Mouse (Mus musculus): ENCODE measurements around the gene A930018P22Rik. TPM values are rescaled to one million over a fixed set of nuclear protein-coding genes. Genes with fewer than 3 reads are reported as not detected.

Gene A930018P22Rik
- polyA plus RNA-seq, 1 experiment: not detected

DNA sequence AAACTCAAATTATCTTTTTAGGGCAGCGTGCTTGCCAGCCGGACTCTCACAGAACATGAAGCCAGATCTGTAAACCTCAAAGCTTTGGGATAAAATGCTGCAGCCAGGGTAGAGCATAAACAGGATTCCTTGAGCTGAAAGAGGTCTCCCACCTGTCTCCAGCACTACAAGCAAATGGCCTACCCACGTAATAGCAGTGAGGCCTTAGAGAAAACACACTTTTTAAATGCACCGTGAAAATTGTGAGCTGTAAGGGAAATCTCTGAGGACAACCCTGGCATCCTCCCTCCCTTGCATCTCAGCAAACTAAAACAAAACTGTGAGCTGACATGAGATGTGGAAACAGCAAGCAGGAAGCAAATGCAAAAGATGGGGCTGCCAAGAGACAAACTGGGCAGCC lies 35.3 kb downstream of the A930018P22Rik start:
- TF ChIP-seq POLR2A (IDR thresholded peaks at IDR 0.05; ENCODE audit: low read depth, low read length): no peak
- TF ChIP-seq CTCF (IDR thresholded peaks at IDR 0.05; ENCODE audit: extremely low read depth, insufficient read depth, insufficient read length, insufficient replicate concordance): no peak

DNA sequence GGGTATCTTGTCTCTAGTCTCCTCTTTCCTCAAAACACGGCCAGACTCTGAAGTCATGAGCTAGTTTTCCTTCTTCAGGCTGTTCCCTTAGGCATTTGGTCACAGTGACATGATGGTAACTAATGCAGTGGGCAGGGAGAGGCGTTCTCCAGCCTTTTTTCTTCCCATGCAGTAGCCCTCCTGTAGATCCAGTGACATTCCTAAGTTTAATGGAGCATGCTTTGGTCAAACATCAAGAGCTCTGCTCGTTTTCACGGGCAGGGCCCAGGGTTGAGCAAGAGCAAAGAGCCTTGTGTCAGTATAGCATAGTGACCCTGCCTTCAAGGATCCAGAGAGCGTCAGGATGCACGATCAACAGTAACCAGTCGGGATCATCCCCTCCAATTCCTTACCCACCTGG lies 40.8 kb downstream of the A930018P22Rik start:
- Histone ChIP-seq H3K27me3 (ENCODE audit: control insufficient read depth, insufficient read depth, low read length) (no peaks in the 10 kb centered on the region), H3K27ac (ENCODE audit: insufficient read depth, low read length) (no peak overlapping the region), H3K4me1 (ENCODE audit: control insufficient read depth, insufficient read depth, insufficient read length) (no peaks in the 10 kb centered on the region), H3K4me3 (ENCODE audit: extremely low read depth, insufficient read depth, insufficient read length) (no peak overlapping the region), H3K36me3 (ENCODE audit: control insufficient read depth, insufficient read depth, low read length) (no peaks in the 10 kb centered on the region)
- TF ChIP-seq CTCF (IDR thresholded peaks at IDR 0.05; ENCODE audit: extremely low read depth, insufficient read depth, insufficient read length, insufficient replicate concordance): no peak
- no peak for TF ChIP-seq POLR2A (IDR thresholded peaks at IDR 0.05; ENCODE audit: low read depth, low read length)
- no peak for DNase-seq (ENCODE audit: low read depth in 1 of 2, low spot score in 2 of 2)
- WGBS: 83% methylated on average over 7 of the region's 7 CpGs

More for the DNA sequence above, 35.3 kb downstream of the A930018P22Rik start:
- DNase-seq (ENCODE audit: low read depth in 1 of 2, low spot score in 2 of 2): no peak
- no peaks in the 10 kb centered on the region for H3K36me3 ChIP-seq (ENCODE audit: control insufficient read depth, insufficient read depth, low read length)
- no peaks in the 10 kb centered on the region for H3K27me3 ChIP-seq (ENCODE audit: control insufficient read depth, insufficient read depth, low read length)
- no peaks in the 10 kb centered on the region for H3K4me1 ChIP-seq (ENCODE audit: control insufficient read depth, insufficient read depth, insufficient read length)
- H3K4me3 ChIP-seq (ENCODE audit: extremely low read depth, insufficient read depth, insufficient read length): no peak overlapping the region
- no peak overlapping the region for H3K27ac ChIP-seq (ENCODE audit: insufficient read depth, low read length)
- WGBS: 93% methylated on average over 4 of the region's 4 CpGs

DNA sequence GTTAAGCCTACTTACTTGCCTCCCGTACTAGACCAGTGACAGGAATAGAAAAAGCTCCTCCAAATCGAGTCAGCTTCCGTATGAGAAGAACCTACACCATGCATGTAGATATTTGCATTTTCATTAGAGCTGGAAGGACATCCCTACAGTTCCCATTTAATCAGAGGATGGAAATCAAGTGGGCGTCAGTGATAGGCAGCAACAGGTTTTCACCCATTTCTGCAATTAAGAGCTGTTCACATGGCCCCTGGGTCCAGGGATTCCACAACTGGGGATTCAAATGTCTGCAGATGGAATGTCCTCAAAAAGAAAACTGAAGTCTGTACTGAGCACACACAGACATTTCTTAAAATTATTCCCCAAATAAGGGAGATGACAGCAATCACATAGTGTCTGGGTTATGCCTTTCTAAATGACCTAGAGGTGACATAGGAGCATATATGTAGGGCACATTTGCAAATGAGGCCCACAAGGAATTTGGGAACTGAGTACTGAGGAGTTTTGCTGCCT lies 41.5 kb downstream of the A930018P22Rik start:
- Histone ChIP-seq H3K4me3 (ENCODE audit: extremely low read depth, insufficient read depth, insufficient read length) (no peak overlapping the region), H3K4me1 (ENCODE audit: control insufficient read depth, insufficient read depth, insufficient read length) (no peaks in the 10 kb centered on the region), H3K36me3 (ENCODE audit: control insufficient read depth, insufficient read depth, low read length) (no peaks in the 10 kb centered on the region), H3K27ac (ENCODE audit: insufficient read depth, low read length) (no peak overlapping the region), H3K27me3 (ENCODE audit: control insufficient read depth, insufficient read depth, low read length) (no peaks in the 10 kb centered on the region)
- no peak for DNase-seq (ENCODE audit: low read depth in 1 of 2, low spot score in 2 of 2)
- 83% methylated on average over 4 of the region's 4 CpGs for WGBS
- TF ChIP-seq CTCF (IDR thresholded peaks at IDR 0.05; ENCODE audit: extremely low read depth, insufficient read depth, insufficient read length, insufficient replicate concordance): no peak
- no peak for TF ChIP-seq POLR2A (IDR thresholded peaks at IDR 0.05; ENCODE audit: low read depth, low read length)

DNA sequence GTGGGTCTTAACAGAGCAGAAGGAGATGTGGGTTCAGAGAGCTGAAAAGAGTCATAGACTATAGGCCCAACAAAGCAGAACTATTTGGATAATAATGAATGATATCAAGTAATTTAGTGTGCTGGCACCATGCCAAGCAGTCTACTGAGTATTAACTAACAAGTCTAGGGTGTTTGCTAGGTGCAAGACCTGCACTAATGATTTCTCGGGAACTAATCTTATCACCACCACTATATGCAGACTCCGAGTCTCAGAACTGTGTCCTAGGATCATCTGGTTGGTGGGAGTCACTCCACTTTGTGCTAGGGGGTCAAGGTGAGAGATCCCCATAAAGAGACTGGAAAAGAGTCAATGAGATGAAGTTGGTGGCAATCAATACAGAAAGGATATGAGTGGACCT lies 43.1 kb downstream of the A930018P22Rik start:
- no peaks in the 10 kb centered on the region for H3K27me3 ChIP-seq (ENCODE audit: control insufficient read depth, insufficient read depth, low read length)
- no peak for DNase-seq (ENCODE audit: low read depth in 1 of 2, low spot score in 2 of 2)
- H3K36me3 ChIP-seq (ENCODE audit: control insufficient read depth, insufficient read depth, low read length): no peaks in the 10 kb centered on the region
- no peaks in the 10 kb centered on the region for H3K4me1 ChIP-seq (ENCODE audit: control insufficient read depth, insufficient read depth, insufficient read length)
- WGBS: 92% methylated on average over 2 of the region's 2 CpGs
- no peak overlapping the region for H3K27ac ChIP-seq (ENCODE audit: insufficient read depth, low read length)
- no peak for TF ChIP-seq POLR2A (IDR thresholded peaks at IDR 0.05; ENCODE audit: low read depth, low read length)
- no peak overlapping the region for H3K4me3 ChIP-seq (ENCODE audit: extremely low read depth, insufficient read depth, insufficient read length)

DNA sequence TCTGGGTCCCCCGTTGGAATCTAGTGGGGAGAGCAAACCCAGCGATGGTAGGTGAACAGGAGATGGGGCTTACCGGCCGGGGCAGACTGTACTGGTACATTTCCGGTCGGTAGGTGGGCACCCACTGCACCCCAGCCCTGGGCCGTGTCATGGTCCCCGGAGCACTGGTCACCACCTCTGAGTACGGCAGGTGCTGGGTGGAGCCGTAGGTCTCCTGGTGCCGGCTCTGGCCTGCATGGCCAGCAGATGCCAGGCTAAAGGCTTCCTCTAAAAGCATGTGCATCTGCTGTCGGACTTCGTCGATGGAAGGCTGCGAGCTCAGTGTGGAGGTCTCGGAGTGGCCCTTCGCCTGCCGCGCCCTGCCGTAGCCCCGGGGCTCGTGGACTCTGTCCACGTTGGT lies 45.2 kb downstream of the A930018P22Rik start:
- Histone ChIP-seq H3K27me3 (ENCODE audit: control insufficient read depth, insufficient read depth, low read length) (no peaks in the 10 kb centered on the region), H3K4me3 (ENCODE audit: extremely low read depth, insufficient read depth, insufficient read length) (no peak overlapping the region), H3K36me3 (ENCODE audit: control insufficient read depth, insufficient read depth, low read length) (no peaks in the 10 kb centered on the region), H3K27ac (ENCODE audit: insufficient read depth, low read length) (no peak overlapping the region), H3K4me1 (ENCODE audit: control insufficient read depth, insufficient read depth, insufficient read length) (no peaks in the 10 kb centered on the region)
- TF ChIP-seq POLR2A (IDR thresholded peaks at IDR 0.05; ENCODE audit: low read depth, low read length) (no peak), CTCF (IDR thresholded peaks at IDR 0.05; ENCODE audit: extremely low read depth, insufficient read depth, insufficient read length, insufficient replicate concordance) (no peak)
- WGBS: 92% methylated on average over 23 of the region's 23 CpGs
- no peak for DNase-seq (ENCODE audit: low read depth in 1 of 2, low spot score in 2 of 2)

DNA sequence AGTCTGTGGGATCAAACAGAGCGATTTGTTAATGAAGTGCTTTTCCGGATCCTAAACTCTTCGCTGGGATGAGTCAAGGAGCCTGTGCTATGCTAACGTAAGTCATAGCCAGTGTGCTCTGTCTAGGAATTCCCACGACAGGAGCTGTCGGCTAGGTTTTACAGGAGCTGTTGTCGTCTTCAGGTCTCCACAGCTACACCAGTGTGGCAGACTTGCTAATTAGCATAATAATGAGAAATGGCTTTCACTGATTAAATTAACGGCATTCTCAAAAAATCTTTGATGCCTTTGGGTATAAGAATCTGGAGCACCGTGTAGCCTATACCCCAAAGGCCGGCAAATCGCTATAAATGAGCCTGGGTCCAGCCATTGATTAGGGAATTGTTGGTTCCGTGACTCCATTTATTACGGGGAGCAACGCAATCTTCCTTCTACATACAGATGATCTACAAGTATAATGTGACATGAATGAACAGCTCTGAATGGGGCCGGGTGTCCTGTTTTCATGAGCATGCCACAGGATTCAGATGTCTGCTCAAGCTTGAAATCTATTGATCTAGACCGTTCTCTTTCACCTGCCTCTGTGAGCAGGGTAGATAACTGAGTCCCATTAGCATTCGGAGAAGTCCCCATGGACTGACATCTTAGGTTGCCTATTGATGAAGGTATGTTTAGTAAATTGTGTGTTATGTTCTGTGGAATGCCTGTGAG lies 45.8 kb downstream of the A930018P22Rik start:
- no peaks in the 10 kb centered on the region for H3K4me1 ChIP-seq (ENCODE audit: control insufficient read depth, insufficient read depth, insufficient read length)
- 93% methylated on average over 17 of the region's 17 CpGs for WGBS
- no peak for DNase-seq (ENCODE audit: low read depth in 1 of 2, low spot score in 2 of 2)
- no peak overlapping the region for H3K4me3 ChIP-seq (ENCODE audit: extremely low read depth, insufficient read depth, insufficient read length)
- TF ChIP-seq CTCF (IDR thresholded peaks at IDR 0.05; ENCODE audit: extremely low read depth, insufficient read depth, insufficient read length, insufficient replicate concordance) (no peak), POLR2A (IDR thresholded peaks at IDR 0.05; ENCODE audit: low read depth, low read length) (no peak)
- no peaks in the 10 kb centered on the region for H3K27me3 ChIP-seq (ENCODE audit: control insufficient read depth, insufficient read depth, low read length)
- no peaks in the 10 kb centered on the region for H3K36me3 ChIP-seq (ENCODE audit: control insufficient read depth, insufficient read depth, low read length)
- H3K27ac ChIP-seq (ENCODE audit: insufficient read depth, low read length): no peak overlapping the region

DNA sequence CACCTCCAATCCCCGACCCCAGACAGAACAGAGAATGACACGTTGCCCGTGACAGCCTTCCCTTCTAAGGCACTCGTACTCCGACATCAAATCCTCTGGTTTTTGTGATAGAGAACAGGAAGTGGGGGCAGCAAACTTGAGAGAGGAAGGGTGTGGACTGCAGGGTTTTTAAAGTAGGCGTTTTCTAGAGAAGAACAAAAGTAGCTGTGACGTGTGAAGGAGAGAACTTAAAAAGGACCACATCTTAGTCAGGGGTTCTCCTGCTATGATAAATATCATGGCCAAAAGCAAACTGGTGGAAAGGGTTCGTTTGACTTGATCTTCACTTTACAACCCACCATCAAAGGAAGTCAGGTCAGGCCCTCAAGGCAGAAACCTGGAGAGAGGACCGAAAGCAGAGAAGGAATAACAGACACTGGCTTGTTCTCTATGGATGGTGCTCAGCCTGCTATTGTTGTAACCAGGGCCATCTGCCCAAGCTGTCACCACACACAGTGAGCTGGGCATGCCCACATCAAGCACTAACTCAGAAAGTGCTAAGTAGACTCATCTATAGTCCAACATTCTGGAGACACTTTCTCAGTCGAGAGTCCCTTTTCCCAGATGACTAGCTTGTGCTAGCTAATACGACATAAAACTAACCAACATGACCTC lies 50.3 kb downstream of the A930018P22Rik start:
- Histone ChIP-seq H3K36me3 (ENCODE audit: control insufficient read depth, insufficient read depth, low read length) (no peaks in the 10 kb centered on the region), H3K4me3 (ENCODE audit: extremely low read depth, insufficient read depth, insufficient read length) (no peak overlapping the region), H3K27ac (ENCODE audit: insufficient read depth, low read length) (no peak overlapping the region), H3K27me3 (ENCODE audit: control insufficient read depth, insufficient read depth, low read length) (no peaks in the 10 kb centered on the region), H3K4me1 (ENCODE audit: control insufficient read depth, insufficient read depth, insufficient read length) (no peaks in the 10 kb centered on the region; the same call in 1 of the 2 replicates)
- peak; percentile 6 to 69 for DNase-seq (ENCODE audit: low read depth in 1 of 2, low spot score in 2 of 2)
- TF ChIP-seq POLR2A (IDR thresholded peaks at IDR 0.05; ENCODE audit: low read depth, low read length): no peak
- no peak for TF ChIP-seq CTCF (IDR thresholded peaks at IDR 0.05; ENCODE audit: extremely low read depth, insufficient read depth, insufficient read length, insufficient replicate concordance)
- WGBS: 27% methylated on average over 11 of the region's 11 CpGs
